Mouse (Mus musculus) kidney, embryonic 15.5 days (tissue): Measurements from ENCODE around the gene Gas2. TPM values are rescaled to one million over a fixed set of nuclear protein-coding genes. Genes with fewer than 3 reads are reported as not detected.

Experiments
- ATAC-seq: fragments of 200-750 bp; cut with Nextera tagmentation; replicated peaks from 2 replicates; pipeline ENCODE4 v1.8.0; 2017; ENCODE audit warnings: moderate TSS enrichment; ENCODE audit not compliant: low FRiP score
- H3K27ac ChIP-seq: fragments of 300-500 bp; sonication (generic); 2 replicates; pipeline ENCODE4 v1.5.1; 2015; ENCODE audit warnings: mild to moderate bottlenecking, inconsistent platforms
- H3K27me3 ChIP-seq: fragments of 300-500 bp; sonication (generic); 2 replicates; pipeline ENCODE4 v1.6.1; 2015; ENCODE audit warnings: inconsistent platforms
- H3K36me3 ChIP-seq: fragments of 300-500 bp; sonication (generic); 2 replicates; pipeline ENCODE4 v1.6.1; 2015; ENCODE audit warnings: inconsistent platforms
- H3K4me1 ChIP-seq: fragments of 300-500 bp; sonication (generic); 2 replicates; pipeline ENCODE4 v1.6.1; 2015; ENCODE audit warnings: inconsistent platforms
- H3K4me2 ChIP-seq: fragments of 300-500 bp; sonication (generic); 2 replicates; pipeline ENCODE4 v1.6.1; 2015; ENCODE audit warnings: moderate library complexity, mild to moderate bottlenecking, inconsistent platforms
- H3K4me3 ChIP-seq: fragments of 300-500 bp; sonication (generic); replicated peaks from 2 replicates; pipeline ENCODE4 v1.5.1; 2015; ENCODE audit warnings: mild to moderate bottlenecking, inconsistent platforms
- H3K9ac ChIP-seq: fragments of 300-500 bp; sonication (generic); 2 replicates; pipeline ENCODE4 v1.6.1; 2015; ENCODE audit warnings: mild to moderate bottlenecking, inconsistent platforms
- H3K9me3 ChIP-seq: fragments of 300-500 bp; sonication (generic); replicated peaks from 2 replicates; pipeline ENCODE4 v1.6.1; 2016; ENCODE audit warnings: inconsistent platforms
- WGBS: fragments of 180-500 bp; shearing (Covaris S2); methylation state at CpG from one replicate; pipeline ENCODE4 v1.1.7; 2015; ENCODE audit warnings: mixed read lengths; 5-methylcytosine and 5-hydroxymethylcytosine counted together
- polyA plus RNA-seq: library from polyadenylated mRNA; unstranded; fragments of >200 nt; fragmentation: Nextera tagmentation; extraction: Ambion mirVana; gene quantifications from 2 replicates; pipeline ENCODE4 v1.2.1, GENCODE M21; 2015

Gas2 gene
- polyA plus RNA-seq, 1 experiment from 2014 or later: 93.9 TPM

DNA sequence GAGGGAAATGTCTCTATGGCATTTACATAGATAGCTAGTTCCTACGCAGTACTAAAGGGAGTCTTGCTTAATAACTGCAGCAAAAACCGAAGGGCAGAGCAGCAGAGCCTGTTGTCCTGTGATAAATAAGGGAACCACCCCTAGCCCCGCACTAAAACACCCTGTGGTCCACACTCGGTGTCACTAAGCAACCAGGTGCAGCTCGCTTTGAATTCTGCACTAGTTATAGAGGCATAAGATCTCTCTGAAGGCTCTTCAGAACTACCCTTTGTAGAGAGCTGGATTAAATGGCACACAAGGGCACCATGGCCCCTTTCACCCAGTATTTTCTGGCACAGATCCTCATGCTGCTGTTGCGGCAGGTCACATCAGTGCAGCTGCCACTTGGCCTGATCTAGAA is 113.4 kb downstream of the Gas2 start:
- no peak overlapping the region for H3K4me2 ChIP-seq
- H3K4me1 ChIP-seq: no peaks in the 10 kb centered on the region
- ATAC-seq: no peak
- 74% methylated on average over 6 of the region's 6 CpGs for WGBS
- H3K9me3 ChIP-seq: no peaks in the 10 kb centered on the region
- H3K36me3 ChIP-seq: no peaks in the 10 kb centered on the region
- no peak overlapping the region for H3K4me3 ChIP-seq
- no peak overlapping the region for H3K27ac ChIP-seq
- no peak overlapping the region for H3K9ac ChIP-seq
- no peaks in the 10 kb centered on the region for H3K27me3 ChIP-seq

DNA sequence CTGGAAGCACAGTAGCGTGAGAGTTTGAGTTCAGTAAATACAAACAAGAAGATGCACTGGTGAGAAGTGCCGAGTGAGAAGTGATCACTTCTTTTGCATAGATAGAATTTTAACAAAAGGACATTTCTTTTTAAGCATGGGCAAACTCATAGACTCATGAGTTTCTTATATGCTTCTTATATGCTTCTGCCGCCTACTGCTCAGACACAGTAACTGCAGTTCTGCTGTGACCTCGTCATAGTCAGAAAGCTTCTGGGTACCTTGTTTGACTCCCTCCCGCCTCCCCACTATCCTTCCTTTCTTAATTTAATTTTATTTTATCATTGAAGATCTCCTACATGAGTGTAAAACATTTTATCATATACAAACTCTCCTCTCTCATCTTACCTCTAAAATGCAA is 117.5 kb downstream of the Gas2 start:
- 51% methylated on average over 5 of the region's 5 CpGs for WGBS
- H3K4me1 ChIP-seq: no peaks in the 10 kb centered on the region
- no peaks in the 10 kb centered on the region for H3K36me3 ChIP-seq
- ATAC-seq: no peak
- H3K4me2 ChIP-seq: no peak overlapping the region
- H3K9me3 ChIP-seq: no peaks in the 10 kb centered on the region
- no peak overlapping the region for H3K27ac ChIP-seq
- H3K9ac ChIP-seq: no peak overlapping the region
- no peak overlapping the region for H3K4me3 ChIP-seq
- no peaks in the 10 kb centered on the region for H3K27me3 ChIP-seq

DNA sequence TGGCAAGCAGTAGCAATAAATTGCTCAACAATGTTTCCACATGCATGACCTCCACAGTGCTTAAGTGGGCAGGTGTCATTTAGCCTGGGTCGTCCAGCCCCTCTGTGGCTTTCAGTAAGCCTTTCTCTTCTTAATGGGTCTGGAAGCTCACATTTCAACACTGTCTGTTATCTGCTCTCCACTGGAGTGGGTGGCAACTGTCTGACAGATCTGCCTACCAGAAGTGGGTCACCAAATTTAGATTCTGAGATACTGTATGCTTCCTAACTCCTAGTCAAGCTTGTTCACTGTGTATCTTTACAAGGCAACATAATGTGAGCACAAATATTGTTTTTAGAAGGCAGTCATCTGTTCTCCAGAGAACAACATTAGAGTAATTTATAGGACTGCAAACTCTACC is 120.5 kb downstream of the Gas2 start:
- Histone ChIP-seq H3K9me3 (no peaks in the 10 kb centered on the region), H3K4me3 (no peak overlapping the region), H3K36me3 (no peaks in the 10 kb centered on the region), H3K27me3 (no peaks in the 10 kb centered on the region), H3K9ac (no peak overlapping the region), H3K4me2 (no peak overlapping the region), H3K27ac (no peak overlapping the region), H3K4me1 (no peaks in the 10 kb centered on the region)
- peak; percentile 56; the same call in 1 of the 2 replicates for ATAC-seq
- 4% methylated on average over 1 of the region's 1 CpGs for WGBS

DNA sequence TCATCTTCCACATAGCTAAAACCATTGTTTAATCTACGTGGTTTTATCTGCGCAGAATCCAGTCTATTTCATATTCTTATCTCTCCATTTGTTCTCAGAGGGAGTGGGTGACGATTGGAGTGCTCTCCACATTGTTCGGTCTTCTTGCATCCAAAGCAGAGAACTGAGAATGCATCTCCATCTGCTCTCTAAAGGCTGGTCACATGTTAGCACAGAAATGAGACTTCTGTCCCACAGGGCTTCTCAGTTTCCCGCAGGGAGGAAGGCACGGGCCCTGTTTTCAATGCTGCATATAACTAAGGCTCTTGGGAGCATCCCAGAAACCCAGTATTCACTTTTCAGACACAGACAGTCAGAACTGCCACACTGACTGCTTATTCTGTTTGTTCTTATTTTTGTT is 123.9 kb downstream of the Gas2 start:
- H3K27ac ChIP-seq: no peak overlapping the region
- H3K4me2 ChIP-seq: no peak overlapping the region
- H3K36me3 ChIP-seq: no peaks in the 10 kb centered on the region
- no peak overlapping the region for H3K9ac ChIP-seq
- H3K4me1 ChIP-seq: no peaks in the 10 kb centered on the region
- no peaks in the 10 kb centered on the region for H3K27me3 ChIP-seq
- H3K9me3 ChIP-seq: no peaks in the 10 kb centered on the region
- WGBS: 86% methylated on average over 6 of the region's 6 CpGs
- no peak overlapping the region for H3K4me3 ChIP-seq
- no peak for ATAC-seq

DNA sequence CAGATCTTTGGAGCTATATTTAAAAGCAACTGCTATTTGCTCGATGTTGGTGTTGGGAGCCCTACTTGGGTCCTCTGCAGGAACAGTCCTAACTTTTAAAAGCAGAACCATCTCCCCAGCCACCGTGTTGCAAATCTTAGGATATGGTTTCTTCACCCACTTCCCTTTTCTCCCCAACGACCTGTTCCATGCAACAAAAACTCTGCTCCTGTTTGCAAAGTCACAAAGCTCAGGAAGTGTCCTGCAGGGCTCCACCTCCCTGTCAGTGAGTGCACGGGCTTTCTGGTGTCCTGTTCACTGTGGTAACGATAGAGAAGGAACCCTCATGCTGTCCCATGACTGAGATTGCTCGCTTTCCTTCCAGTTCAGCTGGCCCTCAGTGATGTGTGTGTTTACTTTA is 125.1 kb downstream of the Gas2 start:
- no peaks in the 10 kb centered on the region for H3K27me3 ChIP-seq
- no peak overlapping the region for H3K9ac ChIP-seq
- no peaks in the 10 kb centered on the region for H3K36me3 ChIP-seq
- no peaks in the 10 kb centered on the region for H3K4me1 ChIP-seq
- no peak overlapping the region for H3K4me3 ChIP-seq
- no peaks in the 10 kb centered on the region for H3K9me3 ChIP-seq
- no peak overlapping the region for H3K27ac ChIP-seq
- 47% methylated on average over 6 of the region's 6 CpGs for WGBS
- ATAC-seq: no peak
- no peak overlapping the region for H3K4me2 ChIP-seq

DNA sequence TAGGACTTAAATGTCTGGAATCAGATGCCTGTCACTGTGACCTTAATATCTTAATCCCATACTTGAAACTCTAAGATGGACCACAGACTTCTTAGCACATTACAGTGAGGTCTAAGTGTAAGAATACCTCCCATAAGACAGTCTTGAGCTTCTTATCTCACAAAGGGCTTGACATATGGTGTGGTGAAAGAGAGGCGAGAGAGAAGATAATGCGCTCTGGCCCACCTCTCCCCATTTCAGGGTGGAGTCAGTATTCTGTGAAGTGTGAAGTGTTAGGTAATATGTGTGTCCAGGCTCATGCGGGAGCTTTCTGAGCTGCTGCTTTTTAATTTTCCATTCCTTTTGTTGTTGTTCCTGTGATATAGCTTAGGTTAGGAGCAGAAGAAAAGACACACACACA is 129.2 kb downstream of the Gas2 start:
- H3K4me3 ChIP-seq: no peak overlapping the region
- WGBS: 78% methylated on average over 3 of the region's 3 CpGs
- no peaks in the 10 kb centered on the region for H3K27me3 ChIP-seq
- H3K27ac ChIP-seq: no peak overlapping the region
- H3K9me3 ChIP-seq: no peaks in the 10 kb centered on the region
- H3K4me1 ChIP-seq: no peaks in the 10 kb centered on the region
- no peak overlapping the region for H3K4me2 ChIP-seq
- ATAC-seq: peak; percentile 65; the same call in 1 of the 2 replicates
- no peak overlapping the region for H3K9ac ChIP-seq
- no peaks in the 10 kb centered on the region for H3K36me3 ChIP-seq

DNA sequence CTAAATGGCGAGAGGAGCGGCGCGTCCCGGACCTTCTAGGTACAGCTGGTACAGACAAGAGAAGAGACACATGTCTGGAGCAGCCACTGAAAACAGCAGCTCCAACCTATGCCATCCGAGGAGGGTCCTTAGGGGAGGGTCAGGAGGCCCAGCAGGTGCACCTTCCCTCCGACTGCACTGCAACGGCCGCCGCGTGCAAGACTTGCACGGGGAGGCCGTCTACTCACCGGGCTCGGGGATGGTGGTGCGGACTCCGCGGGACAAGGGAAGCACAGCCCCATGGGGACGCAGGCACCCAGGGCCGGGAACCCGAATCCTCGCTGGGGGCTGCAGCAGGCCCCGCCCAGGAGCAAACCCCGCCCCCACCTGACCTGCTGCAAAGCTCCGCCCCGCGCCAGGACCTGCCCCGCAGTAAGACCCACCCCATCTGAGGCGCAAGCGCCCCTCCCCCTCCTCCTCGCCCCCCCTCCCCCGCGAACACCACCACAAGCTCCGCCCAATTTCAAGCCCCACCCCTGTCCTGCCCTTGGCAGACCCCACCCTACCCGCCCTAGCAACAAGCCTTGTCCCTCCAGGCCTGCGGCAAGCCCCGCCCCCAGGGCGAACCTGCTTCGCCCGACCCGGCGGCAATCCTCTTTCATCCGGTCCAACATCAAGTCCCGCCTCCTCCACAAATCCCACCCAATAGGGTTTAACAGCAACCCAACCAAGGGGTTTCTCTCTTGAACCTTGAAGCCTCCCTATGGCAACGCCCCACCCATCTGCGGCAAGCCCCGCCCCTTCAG is 143.9 kb downstream of the Gas2 start, which contains the start of gene Svip:
Gene Svip, minus strand, starts transcription at position 508 of the 785 bp plus-strand sequence.
- 2% methylated on average over 37 of the region's 47 CpGs for WGBS
- H3K27me3 ChIP-seq: peaks cover 3% of the 10 kb centered on the region; the same call in 1 of the 2 replicates

DNA sequence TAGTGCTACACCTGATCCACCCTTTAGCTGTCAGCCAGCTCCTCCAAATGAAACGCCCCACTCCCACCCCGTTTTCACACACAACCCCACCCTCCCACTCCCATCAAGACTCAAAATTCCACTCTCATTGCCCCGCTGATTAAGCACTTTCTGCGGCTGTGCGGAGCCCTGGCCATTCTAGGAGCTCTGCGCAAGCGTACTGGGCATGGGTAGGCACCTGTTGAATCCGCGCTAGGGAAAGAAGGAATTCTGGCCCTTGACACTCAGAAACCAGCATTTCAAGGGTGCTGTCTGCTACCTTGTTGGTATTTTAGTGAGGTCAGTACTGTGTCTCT is 144.4 kb downstream of the Gas2 start:
- 1% methylated on average over 9 of the region's 9 CpGs for WGBS
- Histone ChIP-seq H3K9me3 (no peaks in the 10 kb centered on the region), H3K36me3 (no peaks in the 10 kb centered on the region), H3K27me3 (peaks cover 3% of the 10 kb centered on the region; the same call in 1 of the 2 replicates), H3K9ac (no peak overlapping the region), H3K4me3 (peak overlapping the region; percentile 65), H3K4me2 (peak overlapping the region; percentile 79), H3K4me1 (0 out of 2 replicates have a peak, but pooled peaks cover 2% of the 10 kb centered on the region), H3K27ac (peak overlapping the region; percentile 37; the same call in 1 of the 2 replicates)
- ATAC-seq: no peak

More for the DNA sequence above, 143.9 kb downstream of the Gas2 start, which contains the start of gene Svip:
- peak within 1 kb of the TSS; percentile 79 for H3K4me2 ChIP-seq
- peak within 1 kb of the TSS; percentile 39; the same call in 1 of the 2 replicates for H3K9ac ChIP-seq
- peak; percentile 97 for ATAC-seq
- H3K9me3 ChIP-seq: no peaks in the 10 kb centered on the region
- H3K4me3 ChIP-seq: peak within 1 kb of the TSS; percentile 65
- no peaks in the 10 kb centered on the region for H3K36me3 ChIP-seq
- peak within 1 kb of the TSS; percentile 80 for H3K27ac ChIP-seq
- H3K4me1 ChIP-seq: 0 out of 2 replicates have a peak, but pooled peaks cover 2% of the 10 kb centered on the region

DNA sequence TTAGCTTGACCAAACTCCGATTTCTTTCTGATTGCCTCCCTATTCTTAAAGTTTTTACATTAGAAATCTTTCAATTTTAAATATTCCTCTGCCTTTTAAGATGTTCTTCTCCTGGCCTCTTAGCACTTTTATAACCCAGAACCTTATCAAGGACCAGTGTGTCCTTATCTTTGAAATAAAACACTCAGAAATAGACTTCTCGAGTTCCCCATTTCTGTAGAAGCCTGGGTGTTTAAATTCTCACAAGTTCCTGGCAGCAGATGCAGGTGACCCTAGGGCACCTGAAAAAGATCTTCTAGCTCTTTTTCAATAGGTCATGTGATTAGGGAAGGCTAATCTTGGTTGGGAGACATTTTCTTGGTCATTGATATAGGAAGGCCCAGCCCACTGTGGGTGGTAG is 145.3 kb downstream of the Gas2 start:
- H3K36me3 ChIP-seq: no peaks in the 10 kb centered on the region
- 0 out of 2 replicates have a peak, but pooled peaks cover 2% of the 10 kb centered on the region for H3K4me1 ChIP-seq
- H3K4me3 ChIP-seq: no peak overlapping the region
- no peak overlapping the region for H3K27ac ChIP-seq
- no peak overlapping the region for H3K4me2 ChIP-seq
- peaks cover 3% of the 10 kb centered on the region; the same call in 1 of the 2 replicates for H3K27me3 ChIP-seq
- 85% methylated on average over 2 of the region's 2 CpGs for WGBS
- H3K9me3 ChIP-seq: no peaks in the 10 kb centered on the region
- no peak overlapping the region for H3K9ac ChIP-seq
- ATAC-seq: no peak

DNA sequence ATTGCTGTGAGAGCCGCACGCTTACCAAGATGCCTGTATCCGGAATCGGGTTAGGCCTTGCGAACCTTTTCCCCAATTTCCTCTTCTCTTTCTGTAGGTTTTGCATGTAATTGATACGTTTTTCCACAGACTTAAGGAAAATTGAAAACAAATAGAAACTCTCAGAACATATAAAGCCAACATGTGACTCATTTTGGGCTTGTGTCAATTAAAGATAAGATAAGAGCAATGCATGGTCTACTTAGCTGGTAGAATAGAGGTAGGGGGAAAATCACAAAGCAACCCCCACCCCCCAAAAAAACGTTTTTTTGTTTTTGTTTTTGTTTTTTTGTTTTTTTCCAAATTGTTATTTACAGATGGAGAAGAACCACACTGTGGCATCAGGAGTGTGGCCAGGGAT is 151.6 kb downstream of the Gas2 start:
- Histone ChIP-seq H3K27ac (no peak overlapping the region), H3K4me1 (no peaks in the 10 kb centered on the region), H3K9ac (no peak overlapping the region), H3K36me3 (no peaks in the 10 kb centered on the region), H3K4me2 (no peak overlapping the region), H3K9me3 (no peaks in the 10 kb centered on the region), H3K4me3 (no peak overlapping the region), H3K27me3 (no peaks in the 10 kb centered on the region)
- 83% methylated on average over 7 of the region's 7 CpGs for WGBS
- ATAC-seq: no peak

DNA sequence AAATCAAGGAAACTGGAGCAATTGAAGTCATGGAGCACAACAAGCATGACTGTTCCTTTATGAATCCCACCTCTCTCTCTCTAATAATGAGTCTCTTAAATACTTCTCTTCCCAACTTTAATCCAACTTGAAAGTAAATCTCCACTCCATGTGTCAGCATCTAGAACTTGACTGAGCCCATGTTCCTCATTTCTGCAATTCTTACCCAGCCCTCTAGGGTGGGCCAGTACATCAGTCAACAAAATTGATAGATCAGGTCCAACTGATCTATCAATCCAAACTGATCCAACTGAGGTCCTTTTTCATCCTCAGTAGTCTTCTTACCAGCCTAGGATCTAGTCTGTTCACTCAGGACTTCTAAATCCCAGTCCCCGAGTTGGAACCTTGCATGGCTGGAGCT is 153.4 kb downstream of the Gas2 start:
- no peak overlapping the region for H3K4me3 ChIP-seq
- no peak overlapping the region for H3K9ac ChIP-seq
- no peak for ATAC-seq
- H3K9me3 ChIP-seq: no peaks in the 10 kb centered on the region
- no peaks in the 10 kb centered on the region for H3K4me1 ChIP-seq
- WGBS: 92% methylated on average over 1 of the region's 1 CpGs
- no peak overlapping the region for H3K27ac ChIP-seq
- H3K27me3 ChIP-seq: no peaks in the 10 kb centered on the region
- no peak overlapping the region for H3K4me2 ChIP-seq
- no peaks in the 10 kb centered on the region for H3K36me3 ChIP-seq

DNA sequence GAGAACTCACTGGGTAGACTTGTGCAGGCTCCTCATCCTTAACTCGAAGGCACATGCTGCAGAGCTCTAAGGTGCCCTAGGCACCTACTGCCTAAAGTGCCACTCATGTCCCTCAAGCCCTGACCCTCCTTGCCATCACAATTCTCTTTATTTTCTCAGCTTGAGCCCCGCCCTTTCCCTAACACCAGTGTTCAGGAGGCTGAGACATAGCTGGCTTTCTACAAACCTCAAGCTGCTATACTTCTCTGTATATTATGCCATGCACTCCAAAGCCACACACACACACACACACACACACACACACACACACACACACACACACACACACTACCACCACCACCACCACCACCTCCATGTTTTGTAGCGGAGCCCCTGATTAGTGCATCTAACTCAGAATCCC is 153.8 kb downstream of the Gas2 start, which contains the start of gene 1700015G11Rik:
Gene 1700015G11Rik, minus strand, starts transcription at position 101 of the 400 bp plus-strand sequence.
- no peak within 1 kb of the TSS for H3K4me3 ChIP-seq
- H3K9ac ChIP-seq: no peak within 1 kb of the TSS
- no peak for ATAC-seq
- H3K36me3 ChIP-seq: no peaks in the 10 kb centered on the region
- no peaks in the 10 kb centered on the region for H3K27me3 ChIP-seq
- no peaks in the 10 kb centered on the region for H3K4me1 ChIP-seq
- no peak within 1 kb of the TSS for H3K27ac ChIP-seq
- 93% methylated on average over 3 of the region's 3 CpGs for WGBS
- H3K9me3 ChIP-seq: no peaks in the 10 kb centered on the region
- H3K4me2 ChIP-seq: no peak within 1 kb of the TSS
